23 mouse cellular contexts compared by ENCODE assay signal in the genomic region with DNA sequence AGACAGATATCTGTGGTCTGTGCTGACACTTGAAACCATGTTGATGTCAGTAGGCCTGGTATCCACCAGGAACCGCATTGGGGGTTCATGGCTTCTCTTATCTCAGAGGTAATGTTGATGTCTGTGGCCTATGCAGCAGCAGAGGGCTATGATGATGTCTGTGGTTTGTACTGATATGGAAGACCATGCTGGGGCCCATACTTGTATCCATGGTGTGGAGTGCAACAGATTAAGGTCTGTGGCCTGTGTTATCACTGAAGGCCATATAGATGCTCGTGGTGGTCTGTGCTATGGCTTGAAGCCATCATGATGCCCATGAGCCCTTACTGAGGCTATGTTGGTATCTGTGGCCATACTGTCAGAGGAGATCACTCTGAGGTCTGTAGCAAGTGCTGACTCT.
DNase-seq lines count a peak whose midpoint lies in the region; ATAC-seq and TF ChIP-seq lines count a peak whose summit lies in the region.
"Had no signal": no experiment of that assay in that cellular context is flagged by ENCODE, and none has a peak within 500 bp of the region (broad histone marks: within the 10 kb centered on the region; RNA-seq: fewer than 3 reads in every experiment).

No protein-coding gene starts in this region.

- H3K36me3 ChIP-seq in kidney, embryonic 15.5 days: no peaks in the 10 kb centered on the region
- no peaks in the 10 kb centered on the region for H3K36me3 ChIP-seq in liver, embryonic 13.5 days
- H3K36me3 ChIP-seq in forebrain, embryonic 12.5 days (replicated peaks): no peaks in the 10 kb centered on the region
- H3K36me3 ChIP-seq in forebrain, embryonic 13.5 days (ENCODE audit: poor library complexity, severe bottlenecking): no peaks in the 10 kb centered on the region
- H3K36me3 ChIP-seq: heart, embryonic 13.5 days; hindbrain, embryonic 15.5 days; intestine, embryonic 15.5 days; limb, embryonic 12.5 days; neural tube, embryonic 15.5 days had no signal

- 0 out of 2 replicates have a peak, but pooled peaks have one; percentile 33 for ATAC-seq in kidney, embryonic 15.5 days (replicated peaks; ENCODE audit: low FRiP score)
- peak; percentile 46; the same call in 1 of the 2 replicates for ATAC-seq in erythroblast, adult 5-6 weeks (replicated peaks; ENCODE audit: low FRiP score, poor library complexity, severe bottlenecking)
- ATAC-seq in liver, embryonic 13.5 days (ENCODE audit: low read depth): peak; percentile 99
- ATAC-seq in megakaryocyte progenitor cell, adult 5-6 weeks (replicated peaks; ENCODE audit: poor library complexity): peak; percentile 98
- no peak for ATAC-seq in forebrain, embryonic 12.5 days (ENCODE audit: low FRiP score)
- ATAC-seq in forebrain, embryonic 13.5 days: no peak
- ATAC-seq: forebrain, postnatal 0 days; intestine, embryonic 15.5 days had no signal

- H3K27me3 ChIP-seq in kidney, embryonic 15.5 days: no peaks in the 10 kb centered on the region
- no peaks in the 10 kb centered on the region for H3K27me3 ChIP-seq in liver, embryonic 13.5 days
- H3K27me3 ChIP-seq in cerebellum, adult 2 months (ENCODE audit: control insufficient read depth, insufficient read depth, low read length): no peaks in the 10 kb centered on the region
- no peaks in the 10 kb centered on the region for H3K27me3 ChIP-seq in forebrain, embryonic 12.5 days
- H3K27me3 ChIP-seq in forebrain, embryonic 13.5 days: no peaks in the 10 kb centered on the region
- H3K27me3 ChIP-seq: heart, embryonic 13.5 days; hindbrain, embryonic 15.5 days; intestine, embryonic 15.5 days; limb, embryonic 12.5 days; neural tube, embryonic 15.5 days had no signal

- no peak for TF ChIP-seq POLR2A in cerebellum, adult 2 months (IDR thresholded peaks at IDR 0.05; ENCODE audit: borderline replicate concordance, insufficient read depth, low read length)

- no peaks in the 10 kb centered on the region for H3K4me1 ChIP-seq in kidney, embryonic 15.5 days
- H3K4me1 ChIP-seq in liver, embryonic 13.5 days (replicated peaks): peaks cover 12% of the 10 kb centered on the region
- H3K4me1 ChIP-seq in cerebellum, adult 2 months (ENCODE audit: control insufficient read depth, insufficient read depth, low read length): no peaks in the 10 kb centered on the region
- H3K4me1 ChIP-seq in forebrain, embryonic 12.5 days: no peaks in the 10 kb centered on the region
- H3K4me1 ChIP-seq in forebrain, embryonic 13.5 days: no peaks in the 10 kb centered on the region
- H3K4me1 ChIP-seq: heart, embryonic 13.5 days; hindbrain, embryonic 15.5 days; intestine, embryonic 15.5 days; limb, embryonic 12.5 days; neural tube, embryonic 15.5 days had no signal

- no peak overlapping the region for H3K4me3 ChIP-seq in kidney, embryonic 15.5 days (replicated peaks)
- H3K4me3 ChIP-seq in liver, embryonic 13.5 days (replicated peaks): no peak overlapping the region
- no peak overlapping the region for H3K4me3 ChIP-seq in cerebellum, adult 2 months (replicated peaks; ENCODE audit: insufficient read depth, low read depth, low read length)
- H3K4me3 ChIP-seq in forebrain, embryonic 12.5 days (replicated peaks): no peak overlapping the region
- no peak overlapping the region for H3K4me3 ChIP-seq in forebrain, embryonic 13.5 days
- H3K4me3 ChIP-seq: erythroblast, embryonic 14.5 days; heart, embryonic 13.5 days; hindbrain, embryonic 15.5 days; intestine, embryonic 15.5 days; limb, embryonic 12.5 days; myocyte; neural tube, embryonic 15.5 days had no signal

- no peak for DNase-seq in kidney, adult 8-10 months
- peak; percentile 27 for DNase-seq in liver, embryonic 13.5 days
- no peak for DNase-seq in cerebellum, adult 2 months
- DNase-seq: cerebellum, postnatal 14 days; forebrain, postnatal 0 days; kidney, postnatal 4 days; lung, embryonic 14.5 days; lung, postnatal 4 days; midbrain, embryonic 14.5 days; right cerebral cortex, postnatal 14 days; spleen, adult 18-20 months had no signal

- TF ChIP-seq CTCF in cerebellum, adult 2 months (IDR thresholded peaks at IDR 0.05; ENCODE audit: borderline replicate concordance, insufficient read depth, low read depth, low read length): no peak

- WGBS in kidney, embryonic 15.5 days: 88% methylated on average over 2 of the region's 2 CpGs
- WGBS in liver, embryonic 13.5 days (ENCODE audit: insufficient replicate concordance): 34% methylated on average over 2 of the region's 2 CpGs
- WGBS in cerebellum, adult 2 months: 89% methylated on average over 2 of the region's 2 CpGs
- 92% methylated on average over 2 of the region's 2 CpGs for WGBS in forebrain, embryonic 12.5 days
- WGBS in forebrain, embryonic 13.5 days: 79% methylated on average over 2 of the region's 2 CpGs

- no peak overlapping the region for H3K27ac ChIP-seq in kidney, embryonic 15.5 days
- H3K27ac ChIP-seq in liver, embryonic 13.5 days: no peak overlapping the region
- no peak overlapping the region for H3K27ac ChIP-seq in cerebellum, adult 2 months (ENCODE audit: insufficient read depth, low read length)
- no peak overlapping the region for H3K27ac ChIP-seq in forebrain, embryonic 12.5 days
- no peak overlapping the region for H3K27ac ChIP-seq in forebrain, embryonic 13.5 days
- H3K27ac ChIP-seq: heart, embryonic 13.5 days; hindbrain, embryonic 15.5 days; intestine, embryonic 15.5 days; limb, embryonic 12.5 days; neural tube, embryonic 15.5 days had no signal

- no peak overlapping the region for H3K4me2 ChIP-seq in kidney, embryonic 15.5 days
- no peak overlapping the region for H3K4me2 ChIP-seq in liver, embryonic 13.5 days
- no peak overlapping the region for H3K4me2 ChIP-seq in forebrain, embryonic 12.5 days
- H3K4me2 ChIP-seq in forebrain, embryonic 13.5 days: no peak overlapping the region
- H3K4me2 ChIP-seq: heart, embryonic 13.5 days; hindbrain, embryonic 15.5 days; intestine, embryonic 15.5 days; limb, embryonic 12.5 days; lung, embryonic 14.5 days; neural tube, embryonic 15.5 days had no signal

- no peak overlapping the region for H3K9ac ChIP-seq in kidney, embryonic 15.5 days
- no peak overlapping the region for H3K9ac ChIP-seq in liver, embryonic 13.5 days
- no peak overlapping the region for H3K9ac ChIP-seq in forebrain, embryonic 12.5 days
- H3K9ac ChIP-seq in forebrain, embryonic 13.5 days: no peak overlapping the region
- H3K9ac ChIP-seq: forebrain, postnatal 0 days; heart, embryonic 13.5 days; hindbrain, embryonic 15.5 days; intestine, embryonic 15.5 days; limb, embryonic 12.5 days; lung, embryonic 14.5 days; neural tube, embryonic 15.5 days had no signal

- H3K9me3 ChIP-seq in kidney, embryonic 15.5 days (replicated peaks): no peaks in the 10 kb centered on the region
- no peaks in the 10 kb centered on the region for H3K9me3 ChIP-seq in liver, embryonic 13.5 days (replicated peaks)
- no peaks in the 10 kb centered on the region for H3K9me3 ChIP-seq in forebrain, embryonic 12.5 days
- H3K9me3 ChIP-seq in forebrain, embryonic 13.5 days (replicated peaks): no peaks in the 10 kb centered on the region
- H3K9me3 ChIP-seq: heart, embryonic 13.5 days; hindbrain, embryonic 15.5 days; intestine, embryonic 15.5 days; limb, embryonic 12.5 days; neural tube, embryonic 15.5 days had no signal

Comparison
In these comparisons a context has a peak if more than half of its experiments do, and no peak if none do; other contexts are left out.
1. ATAC-seq: peak in kidney, embryonic 15.5 days (single experiment), erythroblast, adult 5-6 weeks (single experiment), liver, embryonic 13.5 days (single experiment) and megakaryocyte progenitor cell, adult 5-6 weeks (single experiment); none in forebrain, embryonic 12.5 days (single experiment) and forebrain, embryonic 13.5 days (single experiment).